Mouse (Mus musculus): ENCODE measurements at regions not wholly inside any gene's neighbourhood (a gene's known extent, or its start where the extent isn't known, plus 50 kb on each side); places are given as distances from the start of the nearest gene placed in this dataset.

DNA sequence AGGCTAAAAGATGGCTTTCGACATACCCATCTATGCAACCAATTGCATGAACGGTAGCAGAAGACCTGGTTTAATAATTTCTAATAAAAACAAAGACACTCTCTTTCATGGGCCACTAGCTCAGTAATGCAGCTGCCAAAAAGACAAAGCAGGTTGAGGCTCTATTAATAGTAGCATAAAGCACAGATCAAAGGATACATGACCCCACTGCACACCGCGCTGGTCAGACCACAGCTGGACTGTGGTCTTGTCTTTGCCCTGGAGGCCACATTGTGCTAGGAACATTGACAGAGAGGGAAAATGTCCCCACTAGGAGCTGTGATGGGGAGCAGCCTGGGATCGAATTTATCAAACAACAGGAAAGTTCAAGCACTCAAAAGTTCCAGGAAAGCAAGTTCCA, 79.3 kb upstream of the Ntf3 start:
- TF ChIP-seq CTCF (IDR thresholded peaks at IDR 0.05; ENCODE audit: low read depth): no peak
- no peak for TF ChIP-seq EP300 (optimal IDR thresholded peaks at IDR 0.05)
